In genomic region chr5:137706913-137707633, GRCm38 (mm10) we compare ENCODE assay signal across 9 mouse cellular contexts. TPM values are rescaled to one million over a fixed set of nuclear protein-coding genes. Genes with fewer than 3 reads are reported as not detected.
A peak's percentile ranks its signal among the peaks of the same experiment; 100 is the strongest.
DNase-seq lines count a peak whose midpoint lies in the region; ATAC-seq and TF ChIP-seq lines count a peak whose summit lies in the region.
"Had no signal": no experiment of that assay in that cellular context is flagged by ENCODE, and none has a peak within 500 bp of the region (broad histone marks: within the 10 kb centered on the region; RNA-seq: fewer than 3 reads in every experiment).

No protein-coding gene starts in this region.

- TF ChIP-seq EP300 in heart, postnatal 0 days (IDR thresholded peaks at IDR 0.05; ENCODE audit: low read depth) = no peak

- peak overlapping the region; percentile 7; the same call in 1 of the 2 replicates for H3K4me2 ChIP-seq in heart, postnatal 0 days (ENCODE audit: low read depth, low read length)
- no peak overlapping the region for H3K4me2 ChIP-seq in liver, embryonic 13.5 days
- H3K4me2 ChIP-seq in neural tube, embryonic 15.5 days = peak overlapping the region; percentile 23; the same call in 1 of the 2 replicates

- no peak overlapping the region for H3K9ac ChIP-seq in heart, postnatal 0 days (replicated peaks; ENCODE audit: low read depth, low read length)
- H3K9ac ChIP-seq in liver, embryonic 13.5 days = no peak overlapping the region
- H3K9ac ChIP-seq in neural tube, embryonic 15.5 days (replicated peaks) = no peak overlapping the region

- no peak overlapping the region; the same call in 1 of the 2 replicates for H3K27ac ChIP-seq in heart, postnatal 0 days (ENCODE audit: low read depth)
- H3K27ac ChIP-seq in liver, embryonic 13.5 days = no peak overlapping the region; the same call in 1 of the 2 replicates
- H3K27ac ChIP-seq in neural tube, embryonic 15.5 days (replicated peaks) = 0 out of 2 replicates have a peak overlapping the region, but pooled peaks have one; percentile 33

- peak; percentile 14 for DNase-seq in gastrocnemius, postnatal 10 days
- no peak for DNase-seq in gastrocnemius, adult 18-20 months (ENCODE audit: low spot score)
- peak; percentile 94 for DNase-seq in CD4-positive, CD25-positive, alpha-beta regulatory T cell, adult 2 months (ENCODE audit: low read depth, low spot score)
- peak; percentile 51 for DNase-seq in cerebellum, adult 11-12 months
- peak; percentile 42 for DNase-seq in heart, postnatal 0 days (ENCODE audit: low spot score)
- no peak for DNase-seq in liver, embryonic 13.5 days
- peak; percentile 82 to 88 for DNase-seq in thymus, postnatal 36 days

- no peaks in the 10 kb centered on the region for H3K27me3 ChIP-seq in heart, postnatal 0 days (ENCODE audit: control insufficient read depth, insufficient read depth, low read length)
- no peaks in the 10 kb centered on the region for H3K27me3 ChIP-seq in liver, embryonic 13.5 days
- H3K27me3 ChIP-seq in neural tube, embryonic 15.5 days (replicated peaks) = no peaks in the 10 kb centered on the region
- H3K27me3 ChIP-seq: Patski had no signal

- H3K36me3 ChIP-seq in heart, postnatal 0 days (replicated peaks; ENCODE audit: control insufficient read depth, insufficient read depth, low read length) = no peaks in the 10 kb centered on the region
- H3K36me3 ChIP-seq in liver, embryonic 13.5 days = no peaks in the 10 kb centered on the region
- no peaks in the 10 kb centered on the region for H3K36me3 ChIP-seq in neural tube, embryonic 15.5 days

- ATAC-seq in heart, postnatal 0 days (ENCODE audit: insufficient read depth, low read depth) = peak; percentile 14; the same call in 1 of the 2 replicates
- peak; percentile 48 for ATAC-seq in liver, embryonic 13.5 days (ENCODE audit: low read depth)
- peak; percentile 41; the same call in 1 of the 2 replicates for ATAC-seq in neural tube, embryonic 15.5 days (ENCODE audit: low FRiP score)
- ATAC-seq: Patski had no signal

- 35% methylated on average over 12 of the region's 12 CpGs for WGBS in heart, postnatal 0 days
- 52% methylated on average over 12 of the region's 12 CpGs for WGBS in liver, embryonic 13.5 days (ENCODE audit: insufficient replicate concordance)
- WGBS in neural tube, embryonic 15.5 days = 50% methylated on average over 12 of the region's 12 CpGs

- no peak overlapping the region for H3K4me3 ChIP-seq in heart, postnatal 0 days (ENCODE audit: low read depth, low read length)
- H3K4me3 ChIP-seq in liver, embryonic 13.5 days (replicated peaks) = no peak overlapping the region
- H3K4me3 ChIP-seq in neural tube, embryonic 15.5 days (replicated peaks) = no peak overlapping the region

- H3K4me1 ChIP-seq in heart, postnatal 0 days (ENCODE audit: control insufficient read depth, insufficient read depth) = peaks cover 6% of the 10 kb centered on the region; the same call in 1 of the 2 replicates
- H3K4me1 ChIP-seq in liver, embryonic 13.5 days (replicated peaks) = peaks cover 28% of the 10 kb centered on the region
- peaks cover 9% of the 10 kb centered on the region for H3K4me1 ChIP-seq in neural tube, embryonic 15.5 days

- H3K9me3 ChIP-seq in heart, postnatal 0 days (replicated peaks; ENCODE audit: control insufficient read depth, low read length) = no peaks in the 10 kb centered on the region
- H3K9me3 ChIP-seq in liver, embryonic 13.5 days (replicated peaks) = no peaks in the 10 kb centered on the region
- no peaks in the 10 kb centered on the region for H3K9me3 ChIP-seq in neural tube, embryonic 15.5 days (replicated peaks)

- TF ChIP-seq CTCF in heart, postnatal 0 days (IDR thresholded peaks at IDR 0.05; ENCODE audit: low read depth) = no peak

RNA-seq across cellular contexts. Expression of gene Agfg2, which starts 22.5 kb away (rescaled TPM):
- 1 to 10 TPM; 4.3 to 5.9 TPM for total RNA-seq in gastrocnemius, postnatal 10 days (2021)
- 1 to 10 TPM; 5.9 to 7.5 TPM for total RNA-seq in gastrocnemius, adult 18-20 months (2021)
- 27.0 and 28.8 TPM in 2 replicates for total RNA-seq in heart, postnatal 0 days (2014; rRNA removed; ENCODE audit: low replicate concordance)
- polyA plus RNA-seq in heart, postnatal 0 days (2015; fragmentation: Nextera tagmentation; extraction: Ambion mirVana) = 14.3 and 15.5 TPM in 2 replicates
- 32.1 and 37.8 TPM in 2 replicates for polyA plus RNA-seq in liver, embryonic 13.5 days (2015; fragmentation: Nextera tagmentation; extraction: Ambion mirVana)
- 20.5 and 21.6 TPM in 2 replicates for polyA plus RNA-seq in neural tube, embryonic 15.5 days (2015; fragmentation: Nextera tagmentation; extraction: Ambion mirVana)

RNA-seq across cellular contexts. Expression of gene Nyap1, which starts 34.3 kb away (rescaled TPM):
- total RNA-seq in gastrocnemius, postnatal 10 days (2021) = under 1 TPM; 0.45 to 0.75 TPM
- total RNA-seq in gastrocnemius, adult 18-20 months (2021) = under 1 TPM; 0.21 to 0.28 TPM
- 1.3 and 5.8 TPM in 2 replicates for total RNA-seq in heart, postnatal 0 days (2014; rRNA removed; ENCODE audit: low replicate concordance)
- polyA plus RNA-seq in heart, postnatal 0 days (2015; fragmentation: Nextera tagmentation; extraction: Ambion mirVana) = 0.56 and 0.65 TPM in 2 replicates
- polyA plus RNA-seq in liver, embryonic 13.5 days (2015; fragmentation: Nextera tagmentation; extraction: Ambion mirVana) = 0.17 and 0.19 TPM in 2 replicates
- polyA plus RNA-seq in neural tube, embryonic 15.5 days (2015; fragmentation: Nextera tagmentation; extraction: Ambion mirVana) = 32.7 and 41.3 TPM in 2 replicates

RNA-seq across cellular contexts. Expression of gene Tsc22d4, which starts 38.5 kb away (rescaled TPM):
- total RNA-seq in gastrocnemius, postnatal 10 days (2021) = 100 to 1,000 TPM; 189 to 203 TPM
- 10 to 100 TPM; 53.0 to 68.0 TPM for total RNA-seq in gastrocnemius, adult 18-20 months (2021)
- 167 and 192 TPM in 2 replicates for total RNA-seq in heart, postnatal 0 days (2014; rRNA removed; ENCODE audit: low replicate concordance)
- 221 and 232 TPM in 2 replicates for polyA plus RNA-seq in heart, postnatal 0 days (2015; fragmentation: Nextera tagmentation; extraction: Ambion mirVana)
- 66.8 and 69.1 TPM in 2 replicates for polyA plus RNA-seq in liver, embryonic 13.5 days (2015; fragmentation: Nextera tagmentation; extraction: Ambion mirVana)
- 110 and 134 TPM in 2 replicates for polyA plus RNA-seq in neural tube, embryonic 15.5 days (2015; fragmentation: Nextera tagmentation; extraction: Ambion mirVana)

Comparison
In these comparisons a context has a peak if more than half of its experiments do, and no peak if none do; other contexts are left out.
1. DNase-seq: peak in gastrocnemius, postnatal 10 days (single experiment), CD4-positive, CD25-positive, alpha-beta regulatory T cell, adult 2 months (single experiment), cerebellum, adult 11-12 months (single experiment), heart, postnatal 0 days (single experiment) and thymus, postnatal 36 days (2 of 2); none in gastrocnemius, adult 18-20 months (single experiment) and liver, embryonic 13.5 days (single experiment).
2. Peak in every context shown above with its lines, with median percentiles within 50 percentile points of each other: ATAC-seq.